Mouse (Mus musculus) mesoderm, embryonic 11.5 days (tissue): Measurements from ENCODE around the gene Arid3c.
"Not testable (repeated sequence)": the region's sequence is repeated elsewhere in the genome, so short reads cannot be mapped to it uniquely, and the experiment has no call there.

Source experiments
- DNase-seq: peaks from one replicate; pipeline ENCODE4 v3.0.0-alpha.2; 2012; ENCODE audit warnings: low read depth, low spot score

Arid3c gene

DNA sequence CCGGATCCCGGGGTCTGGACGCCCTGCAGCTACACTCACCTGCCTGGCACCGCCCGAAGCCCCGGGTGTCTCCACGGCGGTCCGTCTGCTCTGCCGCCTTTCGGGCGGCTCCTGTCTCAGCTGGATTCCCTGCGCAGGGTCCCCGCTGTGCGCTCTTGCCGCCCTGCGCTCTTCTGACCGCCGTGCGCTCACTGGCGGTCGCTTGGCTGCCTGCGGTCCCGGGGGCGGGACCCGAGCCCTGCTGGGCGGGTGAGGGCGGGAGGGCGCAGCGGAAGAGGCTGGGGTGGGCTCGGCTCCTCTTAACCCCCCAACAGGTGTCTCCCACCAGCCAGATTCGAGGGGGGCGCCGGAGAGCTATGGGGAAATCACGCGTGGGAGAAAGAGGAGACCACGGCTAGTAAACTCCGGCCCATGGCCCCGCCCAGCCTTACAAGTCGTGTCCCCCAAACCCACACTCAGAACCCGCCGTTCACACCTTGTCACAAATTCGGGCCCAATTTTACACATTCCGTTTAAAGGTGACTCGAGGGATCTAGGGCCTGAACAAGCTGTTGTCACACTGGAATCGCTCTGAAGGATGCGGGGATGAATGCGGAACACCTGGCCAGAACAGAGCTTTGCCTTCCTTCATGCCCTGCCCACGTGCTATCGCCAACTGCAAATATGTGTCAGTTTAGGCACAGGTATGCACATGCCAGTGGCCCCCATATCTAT lies at the start of gene Arid3c:
TSS of gene Arid3c (minus strand) at position 91 of the 714 bp plus-strand sequence.
- DNase-seq: peak; percentile 54

DNA sequence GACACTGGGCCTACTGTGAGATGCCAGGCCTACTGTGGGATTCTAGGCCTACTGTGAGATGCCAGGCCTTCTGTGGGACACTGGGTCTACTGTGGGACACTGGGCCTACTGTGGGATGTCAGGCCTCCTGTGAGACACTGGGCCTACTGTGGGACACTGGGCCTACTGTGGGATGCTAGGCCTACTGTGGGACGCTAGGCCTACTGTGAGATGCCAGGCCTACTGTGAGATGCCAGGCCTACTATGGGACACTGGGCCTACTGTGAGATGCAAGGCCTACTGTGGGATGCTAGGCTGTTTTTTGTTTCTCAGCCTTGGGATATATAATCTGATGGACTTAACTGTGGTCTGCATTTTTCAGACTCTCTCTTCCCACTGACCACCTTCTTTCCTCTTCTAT lies 44.9 kb upstream of the Arid3c start:
- not testable (repeated sequence) for DNase-seq

DNA sequence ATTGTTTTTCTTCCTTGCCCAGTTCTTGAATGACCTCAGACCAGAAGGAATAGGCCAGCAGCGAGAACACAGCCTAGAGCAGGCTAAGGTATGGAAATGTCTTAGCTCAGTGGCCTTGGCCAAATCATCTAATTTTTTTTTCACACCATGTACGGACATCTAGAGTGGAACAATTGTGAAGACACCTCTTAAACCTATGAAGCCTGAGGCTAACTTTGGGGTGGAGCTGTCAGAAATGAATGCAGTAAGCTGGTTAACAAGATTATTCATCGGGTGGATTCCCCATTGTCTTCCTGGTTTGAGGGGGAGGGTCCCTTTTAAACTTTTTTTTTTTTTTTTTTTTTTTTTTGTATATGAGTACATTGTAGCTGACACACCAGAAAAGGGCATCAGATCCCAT lies 43.6 kb upstream of the Arid3c start:
- DNase-seq: not testable (repeated sequence)

DNA sequence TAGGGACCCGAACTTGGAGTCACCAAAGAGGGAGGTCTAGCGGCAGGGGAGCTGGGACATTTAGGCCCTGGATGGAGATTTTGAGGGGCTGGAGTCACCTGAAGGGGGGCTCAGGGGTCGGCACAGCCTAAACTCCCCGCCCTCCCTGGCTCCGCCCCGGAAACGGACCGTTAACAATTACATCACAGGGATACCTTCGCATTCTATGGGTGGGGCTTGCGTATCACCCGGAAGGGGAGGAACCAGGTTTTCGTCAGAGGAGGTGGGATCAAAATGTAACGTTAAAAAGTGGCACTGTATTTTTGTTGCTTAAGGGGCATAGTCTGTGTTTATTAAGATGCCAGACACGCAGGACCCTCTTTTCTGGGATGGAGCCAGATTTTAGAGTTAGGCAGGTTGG lies 43.1 kb upstream of the Arid3c start, which contains the start of gene Ccl27a:
TSS of gene Ccl27a (minus strand) at position 246 of the 400 bp plus-strand sequence.
- DNase-seq: peak; percentile 86

DNA sequence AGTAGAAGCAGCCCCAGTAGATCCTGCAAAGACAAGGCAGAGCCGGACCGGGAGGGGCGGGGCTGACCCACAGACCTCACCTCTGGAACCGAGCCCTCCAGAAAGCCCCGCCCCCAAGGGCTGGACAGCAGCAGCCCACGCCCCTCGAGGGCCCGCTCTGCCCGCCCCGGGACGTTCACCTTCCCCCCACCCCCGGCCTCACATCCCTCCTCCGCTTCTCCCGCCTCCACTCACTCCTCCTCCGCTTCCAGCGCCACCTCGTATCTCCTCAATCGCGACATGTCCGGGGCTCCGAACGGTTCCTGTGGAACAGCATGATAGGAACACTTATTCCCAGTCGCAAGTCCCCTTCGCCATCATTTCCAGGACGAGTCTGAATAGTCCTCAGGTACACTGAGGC lies 42.6 kb upstream of the Arid3c start:
- not testable (repeated sequence) for DNase-seq

DNA sequence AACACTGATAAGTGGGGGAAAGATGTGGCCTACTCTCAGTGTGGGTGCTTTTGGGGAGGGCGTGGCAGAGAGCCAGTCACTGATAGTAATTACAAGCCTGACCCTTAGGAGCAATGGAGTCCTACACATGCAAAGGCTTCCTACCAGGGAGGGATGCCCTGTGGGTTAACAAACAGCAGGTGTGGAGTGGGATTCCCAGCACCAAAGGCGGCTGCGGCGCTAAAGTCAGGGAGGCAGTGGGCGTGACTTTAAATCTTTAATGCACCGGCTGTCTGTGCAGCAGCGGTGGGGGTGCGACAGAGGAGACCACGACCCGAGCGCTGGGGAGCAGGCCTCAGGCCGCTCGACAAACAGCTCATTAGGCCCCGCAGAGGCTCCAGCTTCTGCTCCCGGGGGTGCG lies 42.0 kb upstream of the Arid3c start:
- not testable (repeated sequence) for DNase-seq

DNA sequence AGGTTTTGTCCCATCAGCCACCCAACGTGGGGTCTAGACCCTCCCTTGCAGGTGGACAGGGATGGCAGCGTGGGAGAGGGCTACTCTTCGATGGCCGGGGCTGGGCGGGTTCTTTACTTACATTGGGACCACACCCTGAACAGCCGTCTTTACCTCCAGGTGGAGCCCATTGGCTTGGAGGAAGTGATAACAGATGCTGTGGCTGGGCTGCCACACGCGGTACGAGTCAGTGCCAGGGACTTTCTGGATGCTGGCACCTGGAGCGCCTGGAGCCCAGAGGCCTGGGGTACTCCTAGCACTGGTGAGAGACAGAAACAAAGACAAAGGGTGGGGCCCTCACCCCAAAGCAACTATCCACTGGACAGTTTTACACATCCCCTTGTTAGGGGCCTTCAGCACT lies 36.4 kb upstream of the Arid3c start:
- not testable (repeated sequence) for DNase-seq

DNA sequence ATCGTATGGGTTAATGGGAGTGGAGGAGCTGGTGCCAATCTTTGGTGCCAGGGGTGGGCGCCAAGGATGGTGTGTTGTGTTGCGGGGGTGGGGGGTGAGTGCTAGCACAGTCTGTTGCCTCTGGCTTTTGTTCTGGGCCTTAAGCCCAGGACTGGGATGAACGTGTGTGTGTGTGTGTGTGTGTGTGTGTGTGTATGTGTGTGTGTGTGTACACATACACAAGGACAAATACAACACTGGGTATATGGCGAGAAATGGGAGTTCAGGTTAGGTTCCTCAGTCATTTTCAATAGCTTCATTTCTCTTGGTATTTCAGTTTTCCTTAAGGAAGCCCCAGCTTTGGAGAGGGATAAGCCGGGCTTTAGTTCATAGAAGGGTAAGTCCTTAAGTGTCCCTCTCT lies 32.2 kb upstream of the Arid3c start:
- DNase-seq: not testable (repeated sequence)

DNA sequence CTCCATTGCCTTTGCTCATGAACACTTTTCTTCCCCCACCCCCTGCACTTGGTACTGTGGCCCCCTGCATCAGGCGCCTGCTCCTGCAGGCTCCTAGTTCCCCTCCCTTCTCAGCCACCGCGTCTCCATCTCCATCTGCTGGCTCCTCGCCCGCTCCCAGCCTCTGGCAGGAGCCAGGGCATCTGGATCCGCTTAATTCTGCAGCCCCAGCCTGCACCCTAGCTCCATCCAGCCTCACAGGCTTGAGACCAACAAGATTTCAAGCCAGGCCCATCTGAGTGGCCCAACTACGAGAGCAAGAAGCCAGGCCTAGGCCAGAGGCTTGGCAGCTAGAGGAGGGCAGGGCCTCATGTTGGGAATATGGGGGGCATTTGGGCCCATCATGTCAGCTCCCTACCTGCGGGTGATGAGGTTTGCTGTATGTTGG lies 31.8 kb upstream of the Arid3c start:
- not testable (repeated sequence) for DNase-seq

DNA sequence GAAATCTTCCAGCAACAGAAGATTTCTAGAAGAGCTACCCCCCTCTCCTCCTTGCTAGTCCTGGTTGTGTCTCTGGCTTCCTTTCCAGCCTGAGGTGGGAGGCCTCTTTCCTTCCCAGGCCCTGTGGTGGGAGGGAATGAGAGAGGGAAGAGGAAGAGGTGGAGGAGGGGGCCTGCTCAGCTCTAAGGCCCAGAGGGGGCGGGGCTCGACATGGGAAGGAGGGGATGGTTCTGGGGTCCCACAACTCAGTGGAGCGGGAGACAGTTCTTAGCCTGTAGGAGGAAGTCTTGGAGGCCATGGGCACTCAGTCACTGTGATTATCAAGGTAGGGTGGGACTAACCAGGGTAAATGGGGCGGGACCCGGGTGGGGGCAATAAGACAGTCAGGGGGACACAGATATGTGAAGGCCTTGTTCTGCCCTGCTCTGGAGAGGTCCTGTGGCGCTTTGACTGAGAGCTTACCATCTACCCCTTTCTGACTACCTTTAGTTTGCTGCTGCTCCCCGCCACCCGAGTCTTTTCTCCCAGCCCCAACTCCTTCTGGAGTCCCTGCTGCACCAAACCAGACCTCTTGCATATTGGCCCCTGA lies 31.3 kb upstream of the Arid3c start:
- DNase-seq: peak; percentile 47

DNA sequence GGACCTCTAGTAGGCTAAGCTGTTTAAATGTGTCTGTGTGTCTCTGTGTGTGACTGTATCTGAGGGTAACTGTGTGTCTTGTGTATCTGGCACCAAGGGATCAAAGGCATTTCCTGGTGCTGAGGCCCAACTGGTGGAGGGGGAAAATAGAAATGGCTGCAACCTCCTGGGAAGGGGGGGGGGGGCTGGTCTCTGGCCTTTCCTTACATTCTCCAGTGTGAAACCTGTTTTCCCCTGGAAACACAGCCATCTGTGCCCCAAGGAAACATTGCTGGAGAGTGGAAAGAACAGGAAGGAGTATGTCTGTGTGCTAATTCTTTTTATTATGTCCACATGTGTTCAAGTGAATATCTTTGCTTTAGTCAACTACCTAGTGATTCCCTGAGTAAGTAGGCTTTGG lies 30.7 kb upstream of the Arid3c start:
- DNase-seq: no peak

DNA sequence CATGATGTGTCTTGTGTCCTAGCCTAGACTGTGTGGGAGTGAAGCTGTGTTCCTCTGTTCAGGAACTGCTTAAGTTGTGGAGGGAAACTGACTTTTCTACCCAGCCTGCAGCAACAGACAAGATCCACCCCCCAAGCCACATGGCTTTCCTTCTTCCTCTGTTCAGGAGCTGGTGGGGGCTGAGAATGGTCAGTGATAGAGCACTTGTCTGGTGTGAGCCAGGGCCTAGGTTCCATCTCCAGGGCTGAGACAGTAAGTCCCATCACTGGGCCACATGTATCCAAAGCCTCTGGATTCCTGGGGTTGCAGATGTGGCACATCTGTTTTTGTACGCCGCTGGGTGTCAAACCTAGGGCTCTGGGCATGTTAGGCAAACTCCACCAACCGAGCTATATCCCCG lies 30.0 kb upstream of the Arid3c start:
- DNase-seq: no peak

DNA sequence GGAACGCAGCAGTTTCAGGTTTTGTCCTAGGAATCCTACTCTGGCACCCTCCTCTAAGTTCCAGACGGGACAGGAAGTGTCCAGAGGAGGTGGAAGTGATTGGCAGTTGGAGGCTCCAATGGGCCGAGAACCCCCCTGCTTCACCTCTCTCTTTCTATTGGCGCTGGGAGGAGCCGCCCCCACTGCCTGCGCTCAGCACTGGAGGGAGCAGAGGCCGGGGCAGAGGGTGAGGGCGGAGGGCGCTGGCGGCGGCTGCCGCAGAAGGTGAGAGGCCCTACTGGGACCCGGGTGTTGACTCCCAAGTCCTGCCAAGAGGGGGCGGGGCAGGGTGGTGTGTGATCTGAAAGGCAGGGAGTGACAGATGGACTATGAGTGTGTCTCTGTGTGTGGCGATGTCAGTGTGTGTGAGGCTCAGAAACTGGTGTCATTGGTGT lies 29.4 kb upstream of the Arid3c start:
- DNase-seq: peak; percentile 93

DNA sequence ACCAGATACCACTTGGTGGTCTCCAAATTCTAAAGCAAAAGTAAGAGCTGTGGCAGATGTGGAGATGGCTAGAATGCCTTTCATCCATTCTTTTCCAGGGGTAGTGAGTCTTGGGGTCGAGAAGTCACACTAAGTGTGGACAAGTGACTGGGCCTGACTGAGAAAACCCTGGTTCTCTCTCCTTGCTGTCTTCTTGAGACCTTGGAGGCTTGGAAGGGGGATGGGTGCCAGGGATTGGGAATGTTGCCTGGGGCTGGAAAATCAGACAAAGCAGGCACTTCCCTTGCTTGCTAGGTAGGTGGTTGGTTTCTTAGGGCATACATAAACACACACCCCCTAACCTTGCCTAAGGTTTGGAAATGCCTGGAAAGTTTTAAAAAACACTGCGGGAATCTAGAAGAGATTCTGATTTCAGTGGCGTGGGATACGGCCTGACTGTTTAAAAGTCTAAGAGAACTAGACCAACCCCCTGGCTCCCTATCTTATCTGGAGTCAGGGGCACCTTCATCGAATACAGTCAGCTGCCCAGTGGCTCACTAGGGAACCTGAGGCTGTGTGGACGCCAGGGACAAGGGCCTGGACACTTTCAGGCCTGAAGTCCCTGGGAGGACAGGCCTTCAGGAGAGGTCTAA lies 28.8 kb upstream of the Arid3c start:
- DNase-seq: no peak

DNA sequence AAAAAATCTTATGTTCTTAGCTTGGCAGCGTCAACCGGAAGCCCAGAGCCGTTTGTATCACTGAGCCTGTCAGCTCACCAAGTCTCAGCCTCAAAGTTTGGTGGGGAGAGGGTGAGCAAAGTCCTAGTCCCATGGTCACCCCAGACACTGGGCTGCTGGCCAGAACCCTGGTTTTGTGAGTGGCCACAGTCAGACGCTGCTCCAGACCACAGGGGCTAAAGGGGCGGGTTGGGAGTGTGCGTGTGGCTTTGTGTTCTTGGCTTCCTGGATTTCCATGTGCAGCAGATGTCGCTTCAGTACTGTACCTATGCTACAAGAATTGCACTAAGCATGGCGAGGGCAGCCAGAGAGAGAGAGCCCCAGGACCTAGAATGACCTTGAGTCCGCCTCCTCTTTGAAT lies 28.3 kb upstream of the Arid3c start:
- DNase-seq: no peak

DNA sequence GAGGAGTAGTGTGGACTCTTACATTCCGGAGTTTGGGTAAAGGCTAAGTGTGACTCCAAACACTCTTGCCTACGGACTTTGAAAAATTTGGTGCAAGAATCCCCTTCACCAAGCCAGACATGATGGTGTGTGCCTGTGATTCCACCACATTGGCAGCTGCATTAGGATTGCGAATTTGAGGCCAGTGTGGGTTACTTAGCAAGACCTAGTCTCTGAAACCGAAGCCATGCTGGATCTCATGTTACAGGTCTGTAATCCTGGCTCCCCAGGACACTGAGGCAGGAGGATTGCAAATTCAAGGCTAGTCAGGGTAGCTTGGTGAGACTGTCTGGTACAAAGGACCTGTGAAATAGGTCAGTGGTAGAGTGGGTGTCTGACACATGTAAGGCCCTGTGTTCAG lies 27.8 kb upstream of the Arid3c start:
- no peak for DNase-seq

DNA sequence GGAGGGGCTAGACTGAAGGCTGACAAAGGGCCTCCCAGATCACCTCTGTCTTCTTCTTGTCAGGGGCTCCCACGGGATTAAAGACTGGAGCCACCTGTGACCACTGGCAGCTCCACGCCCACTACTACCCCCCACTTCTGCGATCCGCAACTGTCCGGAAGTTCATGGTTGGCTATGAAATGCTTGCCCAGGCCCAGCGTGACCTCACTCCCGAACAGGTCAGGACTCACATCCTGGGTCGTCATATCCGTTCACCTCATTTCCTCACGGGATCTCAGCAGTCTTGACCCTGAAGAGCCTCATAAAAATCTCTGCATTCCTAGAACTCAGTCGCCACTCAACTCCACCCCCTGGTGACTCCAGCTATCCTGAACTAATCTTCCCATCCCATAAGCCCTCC lies 27.1 kb upstream of the Arid3c start:
- DNase-seq: no peak

DNA sequence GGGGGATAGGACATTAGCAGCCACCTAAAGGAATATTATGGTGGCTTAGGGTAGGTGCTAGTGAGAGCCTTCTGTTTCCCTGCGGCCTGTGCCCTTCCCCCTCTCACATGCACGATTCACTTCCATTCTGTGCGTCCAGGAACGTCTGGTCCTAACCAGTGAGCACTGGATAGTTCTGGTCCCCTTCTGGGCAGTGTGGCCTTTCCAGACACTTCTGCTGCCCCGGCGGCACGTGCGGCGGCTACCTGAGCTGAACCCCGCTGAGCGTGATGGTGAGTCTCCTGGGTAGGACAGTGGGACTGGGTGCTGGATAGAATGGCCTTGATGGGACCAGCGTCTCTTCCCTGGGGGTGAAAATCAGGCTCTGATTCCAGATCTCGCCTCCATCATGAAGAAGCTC lies 26.4 kb upstream of the Arid3c start:
- no peak for DNase-seq

DNA sequence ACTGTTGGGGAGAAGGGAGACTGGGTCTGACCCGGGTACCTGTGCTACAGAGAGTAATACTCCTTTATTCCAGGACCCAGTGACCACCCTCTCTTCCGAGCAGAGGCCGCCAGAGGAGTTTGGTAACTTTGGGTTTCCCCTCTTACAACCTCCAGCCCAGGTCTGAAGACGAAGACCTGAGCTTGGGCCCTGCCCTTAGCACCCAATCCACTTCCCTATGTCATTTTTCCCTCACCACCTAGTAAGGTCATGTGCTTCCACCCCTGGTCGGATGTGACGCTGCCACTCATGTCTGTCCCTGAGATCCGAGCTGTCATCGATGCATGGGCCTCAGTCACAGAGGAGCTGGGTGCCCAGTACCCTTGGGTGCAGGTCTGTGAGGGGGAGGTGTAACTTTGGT lies 25.5 kb upstream of the Arid3c start:
- no peak for DNase-seq

DNA sequence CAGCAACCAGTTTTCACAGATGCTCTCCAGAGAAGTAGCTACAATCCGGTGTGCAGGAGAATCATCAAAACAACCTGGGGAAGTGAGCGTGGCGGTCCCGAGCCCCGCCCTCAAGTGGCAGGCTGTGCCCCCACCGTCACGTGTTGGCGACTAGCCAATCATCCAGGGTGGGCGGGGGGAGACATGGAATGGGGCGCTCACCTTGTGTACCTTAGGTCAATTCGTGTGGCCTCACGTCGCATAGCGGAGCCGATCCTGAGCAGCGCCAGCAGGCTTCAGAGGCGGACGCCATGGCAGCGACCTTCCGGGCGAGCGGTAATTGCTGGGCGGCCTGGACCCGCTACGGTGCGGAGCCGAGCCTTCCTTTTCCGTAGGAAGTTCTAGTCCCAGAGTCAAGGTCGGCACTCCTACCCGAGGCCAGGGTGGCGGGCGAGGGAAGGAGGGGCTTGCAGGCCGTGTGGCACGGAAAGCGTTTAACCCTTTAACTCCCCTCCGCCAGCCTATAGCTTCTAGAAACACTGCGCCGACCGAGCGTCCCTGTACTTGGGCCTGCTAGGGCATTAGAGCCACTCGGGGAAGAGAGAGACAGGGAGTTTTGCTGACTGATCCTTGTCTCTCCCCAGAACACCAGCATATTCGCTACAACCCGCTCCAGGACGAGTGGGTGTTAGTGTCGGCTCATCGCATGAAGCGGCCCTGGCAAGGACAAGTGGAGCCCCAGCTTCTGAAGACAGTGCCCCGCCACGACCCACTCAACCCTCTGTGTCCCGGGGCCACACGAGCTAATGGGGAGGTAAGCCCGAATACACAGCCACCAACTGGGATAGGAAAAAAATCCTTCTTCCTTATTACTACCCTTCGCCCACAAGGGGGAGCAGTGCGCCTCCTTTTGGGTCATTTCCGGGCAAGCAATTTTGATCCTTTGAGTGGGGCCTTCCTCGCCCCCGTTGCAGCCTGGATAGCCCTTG lies 24.7 kb upstream of the Arid3c start, which contains the start of gene Sigmar1:
TSS of gene Sigmar1 (minus strand) at position 820 of the 968 bp plus-strand sequence.
- DNase-seq: peak; percentile 89

DNA sequence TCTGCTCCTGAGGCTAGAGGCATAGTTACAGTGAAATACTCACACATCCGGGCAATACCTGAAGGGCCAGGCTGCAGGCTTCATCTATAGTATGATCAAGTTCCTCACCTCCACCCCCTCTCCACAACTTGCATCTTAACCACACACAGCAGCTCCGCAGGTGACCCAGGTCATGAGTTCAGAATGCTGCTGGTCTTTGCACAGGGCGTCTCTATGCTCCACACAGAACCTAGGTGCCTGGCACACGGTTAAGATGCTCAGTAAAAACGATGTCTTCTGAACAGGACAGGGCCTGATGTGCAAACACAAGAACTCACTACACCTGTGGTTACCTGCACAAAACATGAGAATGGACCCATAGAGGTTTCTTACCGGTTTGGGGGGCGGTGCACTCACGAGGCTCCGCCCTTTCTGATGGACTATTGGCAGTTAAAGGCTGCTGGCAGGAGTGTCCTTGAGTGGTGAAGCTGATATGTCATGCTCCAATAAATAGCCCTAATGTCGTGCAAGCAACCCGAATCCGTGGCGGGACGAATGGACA lies 23.9 kb upstream of the Arid3c start, which contains the start of gene Galt:
TSS of gene Galt (plus strand) at position 432 of the 541 bp plus-strand sequence.
- DNase-seq: no peak
